Mouse (Mus musculus) myocyte (in vitro differentiated cells): ENCODE results near the gene Mfn1. TPM values are rescaled to one million over a fixed set of nuclear protein-coding genes. Genes with fewer than 3 reads are reported as not detected.

Experiments
- H3K27me3 ChIP-seq: one replicate; pipeline ENCODE4 v1.6.1; 2011; ENCODE audit not compliant: control insufficient read depth, insufficient read depth, insufficient read length
- H3K36me3 ChIP-seq: one replicate; pipeline ENCODE4 v1.6.1; 2011; ENCODE audit not compliant: control insufficient read depth, insufficient read depth
- H3K4me2 ChIP-seq: one replicate; pipeline ENCODE4 v1.6.1; 2011; ENCODE audit warnings: low read depth, control low read depth
- H3K4me3 ChIP-seq: one replicate; pipeline ENCODE4 v1.5.1; 2011; ENCODE audit warnings: mild to moderate bottlenecking, control low read depth, moderate library complexity
- H3K79me2 ChIP-seq: one replicate; pipeline ENCODE4 v1.6.1; 2011; ENCODE audit not compliant: control insufficient read depth, insufficient read depth
- H3ac ChIP-seq: one replicate; pipeline ENCODE4 v1.6.1; 2011; ENCODE audit not compliant: control insufficient read depth, insufficient read length
- CEBPB ChIP-seq: IDR thresholded peaks from 2 replicates; pipeline ENCODE4 v1.6.1; 2011; ENCODE audit warnings: mild to moderate bottlenecking, moderate library complexity; ENCODE audit not compliant: poor library complexity, insufficient read depth, severe bottlenecking
- E2F4 ChIP-seq: IDR thresholded peaks from one replicate; pipeline ENCODE4 v1.6.1; 2011; ENCODE audit warnings: mild to moderate bottlenecking, control low read depth, moderate library complexity; ENCODE audit not compliant: insufficient read depth
- MAX ChIP-seq: IDR thresholded peaks from one replicate; pipeline ENCODE4 v1.6.1; 2011; ENCODE audit warnings: low read depth, mild to moderate bottlenecking, control low read depth
- MYOD1 ChIP-seq, 3 experiments: IDR thresholded peaks; one replicate each; pipeline ENCODE4 v1.6.1; 2011; ENCODE audit warnings: control low read depth in 2 of 3, low read depth in 2 of 3, mild to moderate bottlenecking in 2 of 3, moderate library complexity in 1 of 3; ENCODE audit not compliant: insufficient read length in 2 of 3, control insufficient read depth in 1 of 3
- MYOG ChIP-seq, 3 experiments: IDR thresholded peaks; one replicate each; pipeline ENCODE4 v1.6.1; 2011; ENCODE audit warnings: control low read depth in 2 of 3, low read depth in 2 of 3, mild to moderate bottlenecking in 2 of 3; ENCODE audit not compliant: insufficient read length in 2 of 3, control insufficient read depth in 1 of 3, insufficient read depth in 1 of 3
- POLR2A ChIP-seq: IDR thresholded peaks from one replicate; pipeline ENCODE4 v1.6.1; 2011; ENCODE audit warnings: low read depth, mild to moderate bottlenecking, control low read depth, moderate library complexity; ENCODE audit not compliant: insufficient read length
- POLR2AphosphoS2 ChIP-seq: IDR thresholded peaks from one replicate; pipeline ENCODE4 v1.6.1; 2011; ENCODE audit warnings: low read depth, control low read depth; ENCODE audit not compliant: insufficient read length
- REST ChIP-seq: IDR thresholded peaks from one replicate; pipeline ENCODE4 v1.6.1; 2011; ENCODE audit warnings: mild to moderate bottlenecking, control low read depth, moderate library complexity; ENCODE audit not compliant: insufficient read depth, insufficient read length
- SRF ChIP-seq: IDR thresholded peaks from one replicate; pipeline ENCODE4 v1.6.1; 2011; ENCODE audit warnings: low read depth; ENCODE audit not compliant: control insufficient read depth, insufficient read length
- TCF12 ChIP-seq: IDR thresholded peaks from one replicate; pipeline ENCODE4 v1.6.1; 2011; ENCODE audit warnings: mild to moderate bottlenecking, control low read depth; ENCODE audit not compliant: poor library complexity, insufficient read depth, severe bottlenecking
- TCF3 ChIP-seq: IDR thresholded peaks from one replicate; pipeline ENCODE4 v1.6.1; 2011; ENCODE audit warnings: low read depth, control low read depth; ENCODE audit not compliant: insufficient read length
- USF1 ChIP-seq: IDR thresholded peaks from one replicate; pipeline ENCODE4 v1.6.1; 2011; ENCODE audit warnings: low read depth, mild to moderate bottlenecking, control low read depth, moderate library complexity
- polyA plus RNA-seq: library from polyadenylated mRNA; unstranded; fragments of >200 nt; fragmentation: generic; extraction: Trizol; gene quantifications from one replicate; pipeline ENCODE4 v1.2.1, GENCODE M21; 2012; ENCODE audit warnings: missing spikeins

Mfn1 gene
- polyA plus RNA-seq, 1 experiment = 17.0 TPM

GRCm38 (mm10) chr3:32510375-32511190 is 18.7 kb upstream of the Mfn1 start:
- H3K27me3 ChIP-seq = no peaks in the 10 kb centered on the region
- H3K36me3 ChIP-seq = peaks cover 19% of the 10 kb centered on the region
- peak overlapping the region; percentile 71 for H3K4me3 ChIP-seq
- H3K79me2 ChIP-seq = peaks cover 38% of the 10 kb centered on the region
- peak overlapping the region; percentile 37 for H3ac ChIP-seq
- TF ChIP-seq POLR2AphosphoS2 (peak; percentile 75), MYOD1 (IDR thresholded peaks at IDR 0.05; ENCODE audit: control insufficient read depth in 1 of 3, insufficient read length in 2 of 3, low read depth in 2 of 3) (peak in 1 of 3 experiments; percentile 55), USF1 (peak; percentile 21), SRF (no peak), TCF3 (no peak), REST (no peak), POLR2A (peak; percentile 76), TCF12 (no peak), MYOG (IDR thresholded peaks at IDR 0.05; ENCODE audit: control insufficient read depth in 1 of 3, insufficient read depth in 1 of 3, insufficient read length in 2 of 3, low read depth in 2 of 3) (peak in 1 of 3 experiments; percentile 16), MAX (no peak), E2F4 (no peak)
- peak overlapping the region; percentile 81 for H3K4me2 ChIP-seq

- H3K4me2 ChIP-seq = peak overlapping the region; percentile 78
- H3K79me2 ChIP-seq = peaks cover 38% of the 10 kb centered on the region
- TF ChIP-seq E2F4 (peak; percentile 55), POLR2A (no peak)
- H3K27me3 ChIP-seq = no peaks in the 10 kb centered on the region
- H3ac ChIP-seq = peak overlapping the region; percentile 37
- peaks cover 22% of the 10 kb centered on the region for H3K36me3 ChIP-seq
- H3K4me3 ChIP-seq = peak overlapping the region; percentile 71
Measured at GRCm38 (mm10) chr3:32511191-32511550, 18.1 kb upstream of the Mfn1 start.

- no peak for TF ChIP-seq MYOD1 (IDR thresholded peaks at IDR 0.05; ENCODE audit: control insufficient read depth in 1 of 3, insufficient read length in 2 of 3, low read depth in 2 of 3)
- TF ChIP-seq MYOG (IDR thresholded peaks at IDR 0.05; ENCODE audit: control insufficient read depth in 1 of 3, insufficient read depth in 1 of 3, insufficient read length in 2 of 3, low read depth in 2 of 3) = no peak
- TF ChIP-seq POLR2A = no peak
- TF ChIP-seq USF1 = no peak
- no peak for TF ChIP-seq POLR2AphosphoS2
- no peak for TF ChIP-seq E2F4
- no peak for TF ChIP-seq TCF3
- TF ChIP-seq TCF12 = no peak
- TF ChIP-seq SRF = no peak
- no peak for TF ChIP-seq MAX
- no peak for TF ChIP-seq CEBPB
- TF ChIP-seq REST = no peak
- H3K4me2 ChIP-seq = no peak overlapping the region
- no peaks in the 10 kb centered on the region for H3K27me3 ChIP-seq
- no peak overlapping the region for H3ac ChIP-seq
- no peak overlapping the region for H3K4me3 ChIP-seq
- H3K36me3 ChIP-seq = peaks cover 33% of the 10 kb centered on the region
- H3K79me2 ChIP-seq = peaks cover 38% of the 10 kb centered on the region
Measured at GRCm38 (mm10) chr3:32512686-32513284, 16.5 kb upstream of the Mfn1 start.

DNA sequence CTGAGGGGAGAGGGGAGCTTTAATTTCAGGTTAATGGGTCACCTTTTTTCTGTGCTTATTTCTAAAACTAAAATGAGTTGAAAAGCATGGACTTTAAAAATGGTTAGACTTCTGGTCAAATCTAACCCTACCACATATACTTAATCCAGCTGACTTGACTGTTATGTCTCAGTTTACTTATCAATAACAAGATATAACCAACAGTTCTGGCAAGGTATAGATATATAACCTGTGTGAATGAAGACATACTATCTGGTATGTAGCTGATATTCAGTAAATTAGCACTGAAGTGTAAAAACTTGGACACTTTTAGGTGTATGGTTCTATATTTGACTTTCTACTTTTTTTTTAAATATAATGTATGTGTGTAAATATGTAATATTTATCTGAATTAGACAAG is 15.7 kb upstream of the Mfn1 start:
- Histone ChIP-seq H3K79me2 (peaks cover 38% of the 10 kb centered on the region), H3K4me3 (no peak overlapping the region), H3K36me3 (peaks cover 41% of the 10 kb centered on the region), H3ac (no peak overlapping the region), H3K27me3 (no peaks in the 10 kb centered on the region), H3K4me2 (no peak overlapping the region)
- no peak for TF ChIP-seq E2F4
- no peak for TF ChIP-seq REST
- no peak for TF ChIP-seq SRF
- no peak for TF ChIP-seq POLR2A
- no peak for TF ChIP-seq TCF3
- no peak for TF ChIP-seq CEBPB
- TF ChIP-seq MAX = no peak
- no peak for TF ChIP-seq POLR2AphosphoS2
- TF ChIP-seq TCF12 = no peak
- no peak for TF ChIP-seq MYOD1 (IDR thresholded peaks at IDR 0.05; ENCODE audit: control insufficient read depth in 1 of 3, insufficient read length in 2 of 3, low read depth in 2 of 3)
- no peak for TF ChIP-seq USF1

GRCm38 (mm10) chr3:32527181-32527580 is 2.1 kb upstream of the Mfn1 start:
- Histone ChIP-seq H3ac (no peak overlapping the region), H3K79me2 (peaks cover 13% of the 10 kb centered on the region), H3K4me3 (no peak overlapping the region), H3K27me3 (no peaks in the 10 kb centered on the region), H3K4me2 (no peak overlapping the region), H3K36me3 (peaks cover 8% of the 10 kb centered on the region)
- TF ChIP-seq POLR2AphosphoS2 = no peak
- TF ChIP-seq TCF3 = no peak
- no peak for TF ChIP-seq POLR2A
- no peak for TF ChIP-seq USF1
- TF ChIP-seq REST = no peak
- TF ChIP-seq E2F4 = no peak
- no peak for TF ChIP-seq MAX
- no peak for TF ChIP-seq SRF
- TF ChIP-seq MYOG (IDR thresholded peaks at IDR 0.05; ENCODE audit: control insufficient read depth in 1 of 3, insufficient read depth in 1 of 3, insufficient read length in 2 of 3, low read depth in 2 of 3) = no peak
- no peak for TF ChIP-seq TCF12
- no peak for TF ChIP-seq CEBPB
- no peak for TF ChIP-seq MYOD1 (IDR thresholded peaks at IDR 0.05; ENCODE audit: control insufficient read depth in 1 of 3, insufficient read length in 2 of 3, low read depth in 2 of 3)
